Mouse (Mus musculus) liver, embryonic 15.5 days (tissue): Measurements from ENCODE around the gene Ero1lb. TPM values are rescaled to one million over a fixed set of nuclear protein-coding genes. Genes with fewer than 3 reads are reported as not detected.
"Not testable (repeated sequence)": the region's sequence is repeated elsewhere in the genome, so short reads cannot be mapped to it uniquely, and the experiment has no call there.

Experiments used
- ATAC-seq: fragments of 200-750 bp; cut with Nextera tagmentation; 2 replicates; pipeline ENCODE4 v1.8.0; 2017; ENCODE audit warnings: moderate number of reproducible peaks, mild to moderate bottlenecking, moderate library complexity; ENCODE audit not compliant: insufficient read depth
- H3K27ac ChIP-seq: fragments of 300-500 bp; sonication (generic); replicated peaks from 2 replicates; pipeline ENCODE4 v1.5.1; 2015; ENCODE audit warnings: mild to moderate bottlenecking, inconsistent platforms
- H3K27me3 ChIP-seq: fragments of 300-500 bp; sonication (generic); 2 replicates; pipeline ENCODE4 v1.6.1; 2015; ENCODE audit warnings: mild to moderate bottlenecking, inconsistent platforms
- H3K36me3 ChIP-seq: fragments of 300-500 bp; sonication (generic); replicated peaks from 2 replicates; pipeline ENCODE4 v1.6.1; 2015; ENCODE audit warnings: moderate library complexity, mild to moderate bottlenecking, inconsistent platforms
- H3K4me1 ChIP-seq: fragments of 300-500 bp; sonication (generic); replicated peaks from 2 replicates; pipeline ENCODE4 v1.6.1; 2015; ENCODE audit warnings: inconsistent platforms
- H3K4me2 ChIP-seq: fragments of 300-500 bp; sonication (generic); 2 replicates; pipeline ENCODE4 v1.6.1; 2015; ENCODE audit warnings: moderate library complexity, mild to moderate bottlenecking, inconsistent platforms
- H3K4me3 ChIP-seq: fragments of 300-500 bp; sonication (generic); replicated peaks from 2 replicates; pipeline ENCODE4 v1.5.1; 2015; ENCODE audit warnings: mild to moderate bottlenecking, inconsistent platforms
- H3K9ac ChIP-seq: fragments of 300-500 bp; sonication (generic); 2 replicates; pipeline ENCODE4 v1.6.1; 2015; ENCODE audit warnings: moderate library complexity, mild to moderate bottlenecking, inconsistent platforms
- H3K9me3 ChIP-seq: fragments of 300-500 bp; sonication (generic); replicated peaks from 2 replicates; pipeline ENCODE4 v1.6.1; 2016; ENCODE audit warnings: inconsistent platforms
- WGBS: fragments of 180-500 bp; shearing (Covaris S2); methylation state at CpG from one replicate; pipeline ENCODE4 v1.1.7; 2015; ENCODE audit warnings: mixed read lengths; ENCODE audit not compliant: insufficient replicate concordance; 5-methylcytosine and 5-hydroxymethylcytosine counted together
- polyA plus RNA-seq: library from polyadenylated mRNA; unstranded; fragments of >200 nt; fragmentation: Nextera tagmentation; extraction: Ambion mirVana; gene quantifications from 2 replicates; pipeline ENCODE4 v1.2.1, GENCODE M21; 2015

Ero1lb gene
- polyA plus RNA-seq, 1 experiment from 2014 or later = 2.4 TPM

- not testable (repeated sequence) for H3K4me3 ChIP-seq, H3K9me3 ChIP-seq, H3K36me3 ChIP-seq, ATAC-seq, H3K27me3 ChIP-seq, H3K4me1 ChIP-seq, H3K27ac ChIP-seq, H3K9ac ChIP-seq, H3K4me2 ChIP-seq
- WGBS = 69% methylated on average over 5 of the region's 5 CpGs
Measured at GRCm38 (mm10) chr13:12630252-12630651, 64.6 kb downstream of the Ero1lb start.

GRCm38 (mm10) chr13:12634941-12635588 is 69.4 kb downstream of the Ero1lb start:
- H3K4me3 ChIP-seq, H3K4me2 ChIP-seq, H3K9ac ChIP-seq, H3K36me3 ChIP-seq, H3K27ac ChIP-seq, H3K9me3 ChIP-seq, H3K27me3 ChIP-seq, ATAC-seq, H3K4me1 ChIP-seq: not testable (repeated sequence)
- 14% methylated on average over 1 of the region's 6 CpGs for WGBS

GRCm38 (mm10) chr13:12642795-12643194 is 77.1 kb downstream of the Ero1lb start:
- not testable (repeated sequence) for H3K9ac ChIP-seq, H3K36me3 ChIP-seq, H3K27ac ChIP-seq, ATAC-seq, H3K27me3 ChIP-seq, H3K9me3 ChIP-seq, H3K4me2 ChIP-seq, H3K4me1 ChIP-seq, H3K4me3 ChIP-seq
- WGBS = 78% methylated on average over 3 of the region's 4 CpGs

GRCm38 (mm10) chr13:12646676-12647075 is 81.0 kb downstream of the Ero1lb start:
- not testable (repeated sequence) for H3K36me3 ChIP-seq, H3K9ac ChIP-seq, H3K4me1 ChIP-seq, H3K27ac ChIP-seq, H3K27me3 ChIP-seq, H3K4me2 ChIP-seq, H3K4me3 ChIP-seq, H3K9me3 ChIP-seq, ATAC-seq
- 58% methylated on average over 5 of the region's 5 CpGs for WGBS

GRCm38 (mm10) chr13:12650020-12650876 is 84.6 kb downstream of the Ero1lb start:
- H3K27ac ChIP-seq = not testable (repeated sequence)
- ATAC-seq = peak; percentile 76
- WGBS = under 1% methylated on average over 57 of the region's 79 CpGs

GRCm38 (mm10) chr13:12650877-12651176 is 85.2 kb downstream of the Ero1lb start:
- H3K4me1 ChIP-seq, H3K27ac ChIP-seq, H3K27me3 ChIP-seq, H3K36me3 ChIP-seq, H3K9me3 ChIP-seq, H3K9ac ChIP-seq: not testable (repeated sequence)
- WGBS = 0% methylated on average over 13 of the region's 13 CpGs
- ATAC-seq = peak; percentile 48
- H3K4me3 ChIP-seq = peak overlapping the region; percentile 18; the same call in 1 of the 2 replicates
- H3K4me2 ChIP-seq = peak overlapping the region; percentile 63

More at GRCm38 (mm10) chr13:12650020-12650876, 84.6 kb downstream of the Ero1lb start:
- H3K9me3 ChIP-seq, H3K36me3 ChIP-seq, H3K27me3 ChIP-seq, H3K9ac ChIP-seq, H3K4me1 ChIP-seq: not testable (repeated sequence)
- H3K4me2 ChIP-seq = peak overlapping the region; percentile 63
- H3K4me3 ChIP-seq = peak overlapping the region; percentile 42

Other genes with a start within 250 kb of the Ero1lb start
- gene Actn2, start 225.1 kb upstream of the Ero1lb start, polyA plus RNA-seq = 17.0 and 22.5 TPM in 2 replicates
- 8.0 and 9.8 TPM in 2 replicates for gene Heatr1, start 170.8 kb upstream of the Ero1lb start, polyA plus RNA-seq
- gene Lgals8, start 100.9 kb upstream of the Ero1lb start, polyA plus RNA-seq = 12.7 and 13.7 TPM in 2 replicates
- 0.13 and 0.15 TPM in 2 replicates for gene Edaradd, start 45.4 kb upstream of the Ero1lb start, polyA plus RNA-seq
- gene Prl2c3, start 234.2 kb downstream of the Ero1lb start, polyA plus RNA-seq = not detected in 2 replicates